Mouse (Mus musculus): ENCODE data around the gene Sytl3. TPM values are rescaled to one million over a fixed set of nuclear protein-coding genes. Genes with fewer than 3 reads are reported as not detected.
A peak's percentile ranks its signal among the peaks of the same experiment; 100 is the strongest.

Sytl3 gene
- total and polyA plus RNA-seq, 3 experiments = 27.6 to 73.2 (median 59.3) TPM

DNA sequence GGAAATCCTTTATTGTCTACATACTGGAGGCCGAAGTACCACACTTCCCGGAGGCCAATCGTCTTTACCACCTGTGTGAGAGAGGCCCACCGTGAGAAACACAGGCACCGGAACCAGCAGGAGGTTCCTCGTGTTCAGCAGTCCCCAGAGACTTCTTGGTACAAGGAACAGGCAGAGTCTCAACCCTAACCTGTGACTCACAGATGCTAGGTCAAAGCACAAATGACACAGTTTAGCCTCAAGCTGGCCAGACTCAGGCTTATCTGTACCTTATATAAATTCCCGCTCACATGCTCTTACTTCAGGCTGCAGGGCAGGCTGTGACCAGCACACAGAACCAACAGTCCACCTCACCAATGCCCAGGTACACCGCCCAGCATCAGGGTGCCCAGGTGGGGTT, 97.0 kb downstream of the Sytl3 start:
- Histone ChIP-seq H3K9ac (ENCODE audit: insufficient read depth, low read depth) (no peak overlapping the region), H3K4me2 (ENCODE audit: insufficient read depth, low read depth, poor library complexity, severe bottlenecking) (no peak overlapping the region), H3K27ac (ENCODE audit: insufficient read depth, low read depth) (no peak overlapping the region), H3K9me3 (replicated peaks; ENCODE audit: low read length) (no peaks in the 10 kb centered on the region), H3K4me1 (ENCODE audit: control insufficient read depth in 1 of 2, insufficient read depth in 2 of 2) (peaks cover 14 to 46% of the 10 kb centered on the region in 2 experiments), H3K27me3 (replicated peaks) (no peaks in the 10 kb centered on the region), H3K79me2 (replicated peaks; ENCODE audit: control insufficient read depth, extremely low read depth, insufficient read depth, poor library complexity, severe bottlenecking) (peaks cover 28% of the 10 kb centered on the region), H3K36me3 (replicated peaks in 1 of 2; ENCODE audit: control insufficient read depth in 1 of 2, insufficient read depth in 1 of 2, low read length in 1 of 2) (peaks cover 73 to 90% of the 10 kb centered on the region in 2 experiments), H3K4me3 (replicated peaks in 1 of 3; ENCODE audit: low read depth in 2 of 3, low read length in 2 of 3, poor library complexity in 1 of 3) (no peak overlapping the region)
- peak; percentile 44 for TF ChIP-seq ETS1 (conservative IDR thresholded peaks at IDR 0.05; ENCODE audit: low read depth, low read length)
- TF ChIP-seq MAZ (IDR thresholded peaks at IDR 0.05; ENCODE audit: low read depth, low read length) = no peak
- peak; percentile 43 for DNase-seq (ENCODE audit: extremely low read depth)
- in situ Hi-C loops (cut with MboI; ENCODE audit: low pct_ligation_motif_present, low pct_unique_long_range_greater_than_20kb, low sequenced_read_pairs) = no loop called here
- dilution Hi-C loops (cut with MboI; ENCODE audit: extremely low pct_ligation_motif_present, extremely low pct_unique_long_range_greater_than_20kb, low sequenced_read_pairs) = no loop called here

DNA sequence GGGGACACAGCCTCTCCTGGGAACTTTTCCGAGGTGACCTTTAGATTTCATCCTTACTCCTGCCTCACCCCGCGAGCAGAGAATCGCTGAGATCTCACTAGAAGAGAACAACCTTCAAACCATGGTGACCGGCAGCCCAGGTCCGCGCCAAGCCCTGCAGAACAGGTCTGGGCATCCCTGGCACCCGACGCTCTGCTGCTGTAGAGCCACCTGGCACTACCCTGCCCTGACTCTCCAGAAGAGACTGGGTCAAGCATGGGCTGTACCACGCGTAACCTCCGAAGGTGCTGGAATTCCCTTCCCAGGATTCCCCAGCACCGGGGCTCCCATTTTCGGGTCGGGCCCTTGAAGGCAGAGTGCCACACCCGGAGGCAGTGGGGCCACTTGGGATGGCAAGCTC, 99.0 kb downstream of the Sytl3 start:
- Histone ChIP-seq H3K4me1 (ENCODE audit: control insufficient read depth in 1 of 2, insufficient read depth in 2 of 2) (peaks cover 14 to 64% of the 10 kb centered on the region in 2 experiments), H3K4me2 (ENCODE audit: insufficient read depth, low read depth, poor library complexity, severe bottlenecking) (no peak overlapping the region), H3K4me3 (replicated peaks in 1 of 3; ENCODE audit: low read depth in 2 of 3, low read length in 2 of 3, poor library complexity in 1 of 3) (no peak overlapping the region), H3K36me3 (replicated peaks in 1 of 2; ENCODE audit: control insufficient read depth in 1 of 2, insufficient read depth in 1 of 2, low read length in 1 of 2) (peaks cover 54 to 76% of the 10 kb centered on the region in 2 experiments), H3K27ac (ENCODE audit: insufficient read depth, low read depth) (no peak overlapping the region), H3K9ac (ENCODE audit: insufficient read depth, low read depth) (no peak overlapping the region), H3K9me3 (replicated peaks; ENCODE audit: low read length) (no peaks in the 10 kb centered on the region), H3K27me3 (replicated peaks) (no peaks in the 10 kb centered on the region), H3K79me2 (replicated peaks; ENCODE audit: control insufficient read depth, extremely low read depth, insufficient read depth, poor library complexity, severe bottlenecking) (peaks cover 49% of the 10 kb centered on the region)
- in situ Hi-C loops (cut with MboI; ENCODE audit: low pct_ligation_motif_present, low pct_unique_long_range_greater_than_20kb, low sequenced_read_pairs) (no loop called here), dilution Hi-C loops (cut with MboI; ENCODE audit: extremely low pct_ligation_motif_present, extremely low pct_unique_long_range_greater_than_20kb, low sequenced_read_pairs) (no loop called here)
- DNase-seq (ENCODE audit: extremely low read depth) = no peak
- TF ChIP-seq JUND (conservative IDR thresholded peaks at IDR 0.05; ENCODE audit: low read depth, low read length) = no peak

GRCm38 (mm10) chr17:6758845-6759244, 100.0 kb downstream of the Sytl3 start:
- Histone ChIP-seq H3K36me3 (replicated peaks in 1 of 2; ENCODE audit: control insufficient read depth in 1 of 2, insufficient read depth in 1 of 2, low read length in 1 of 2) (peaks cover 45 to 71% of the 10 kb centered on the region in 2 experiments), H3K4me2 (ENCODE audit: insufficient read depth, low read depth, poor library complexity, severe bottlenecking) (peak overlapping the region; percentile 72; the same call in 1 of the 2 replicates)
- in situ Hi-C loops (cut with MboI; ENCODE audit: low pct_ligation_motif_present, low pct_unique_long_range_greater_than_20kb, low sequenced_read_pairs) = no loop called here
- TF ChIP-seq CHD1 (IDR thresholded peaks at IDR 0.05; ENCODE audit: low read depth, low read length) (no peak; the same call in 1 of the 2 replicates), MXI1 (IDR thresholded peaks at IDR 0.05; ENCODE audit: low read depth, low read length) (peak; percentile 87), JUN (IDR thresholded peaks at IDR 0.05; ENCODE audit: insufficient read depth, low read depth, low read length) (peak; percentile 89), NRF1 (IDR thresholded peaks at IDR 0.05; ENCODE audit: low read depth, low read length) (no peak), MAFK (IDR thresholded peaks at IDR 0.05; ENCODE audit: insufficient replicate concordance, low read length) (0 out of 2 replicates have a peak, but pooled peaks have one; percentile 8), IRF4 (IDR thresholded peaks at IDR 0.05; ENCODE audit: low read depth, low read length) (peak; percentile 87), ETS1 (conservative IDR thresholded peaks at IDR 0.05; ENCODE audit: low read depth, low read length) (peak; percentile 95), HCFC1 (IDR thresholded peaks at IDR 0.05; ENCODE audit: low read depth, low read length) (no peak), RCOR1 (conservative IDR thresholded peaks at IDR 0.05; ENCODE audit: low read depth, low read length) (0 out of 2 replicates have a peak, but pooled peaks have one; percentile 55), ZC3H11A (IDR thresholded peaks at IDR 0.05; ENCODE audit: low read depth, low read length) (no peak), USF2 (conservative IDR thresholded peaks at IDR 0.05; ENCODE audit: low read depth, low read length) (no peak), GABPA (IDR thresholded peaks at IDR 0.05; ENCODE audit: insufficient replicate concordance, low read depth, low read length) (no peak), CHD2 (IDR thresholded peaks at IDR 0.05; ENCODE audit: low read length) (no peak), ELF1 (IDR thresholded peaks at IDR 0.05; ENCODE audit: low read depth, low read length) (0 out of 2 replicates have a peak, but pooled peaks have one; percentile 15), MYC (IDR thresholded peaks at IDR 0.05; ENCODE audit: low read depth, low read length) (peak; percentile 92), BHLHE40 (IDR thresholded peaks at IDR 0.05; ENCODE audit: low read depth, low read length) (peak; percentile 72), SMC3 (IDR thresholded peaks at IDR 0.05; ENCODE audit: low read depth, low read length) (0 out of 2 replicates have a peak, but pooled peaks have one; percentile 4), TCF12 (IDR thresholded peaks at IDR 0.05; ENCODE audit: low read depth, low read length) (0 out of 2 replicates have a peak, but pooled peaks have one; percentile 48), SIN3A (IDR thresholded peaks at IDR 0.05; ENCODE audit: low read length) (peak; percentile 86), E2F4 (IDR thresholded peaks at IDR 0.05; ENCODE audit: insufficient replicate concordance, low read depth, low read length) (no peak), ZNF384 (IDR thresholded peaks at IDR 0.05; ENCODE audit: low read depth, low read length) (no peak), USF1 (IDR thresholded peaks at IDR 0.05; ENCODE audit: low read depth, low read length) (peak; percentile 22; the same call in 1 of the 2 replicates), MAX (IDR thresholded peaks at IDR 0.05; ENCODE audit: low read length) (peak; percentile 81)

More at GRCm38 (mm10) chr17:6758845-6759244, 100.0 kb downstream of the Sytl3 start:
- peak overlapping the region; percentile 72 for H3K27ac ChIP-seq (ENCODE audit: insufficient read depth, low read depth)
- H3K9ac ChIP-seq (ENCODE audit: insufficient read depth, low read depth) = no peak overlapping the region
- H3K9me3 ChIP-seq (replicated peaks; ENCODE audit: low read length) = no peaks in the 10 kb centered on the region
- H3K27me3 ChIP-seq (replicated peaks) = no peaks in the 10 kb centered on the region
- peaks cover 14 to 70% of the 10 kb centered on the region in 2 experiments for H3K4me1 ChIP-seq (ENCODE audit: control insufficient read depth in 1 of 2, insufficient read depth in 2 of 2)
- H3K79me2 ChIP-seq (replicated peaks; ENCODE audit: control insufficient read depth, extremely low read depth, insufficient read depth, poor library complexity, severe bottlenecking) = peaks cover 58% of the 10 kb centered on the region
- DNase-seq (ENCODE audit: extremely low read depth) = peak; percentile 79
- dilution Hi-C loops (cut with MboI; ENCODE audit: extremely low pct_ligation_motif_present, extremely low pct_unique_long_range_greater_than_20kb, low sequenced_read_pairs) = no loop called here
- H3K4me3 ChIP-seq (replicated peaks in 1 of 3; ENCODE audit: low read depth in 2 of 3, low read length in 2 of 3, poor library complexity in 1 of 3) = no peak overlapping the region

Measured in CH12.LX (cell line).